Mouse (Mus musculus) neural tube, embryonic 14.5 days (tissue): ENCODE data around the gene Ptpn11. TPM values are rescaled to one million over a fixed set of nuclear protein-coding genes. Genes with fewer than 3 reads are reported as not detected.

ENCODE experiments used
- ATAC-seq: fragments of 200-750 bp; cut with Nextera tagmentation; 2 replicates; pipeline ENCODE4 v1.8.0; 2017; ENCODE audit warnings: low read depth, mild to moderate bottlenecking, moderate TSS enrichment, moderate library complexity
- H3K27ac ChIP-seq: fragments of 300-500 bp; sonication (generic); 2 replicates; pipeline ENCODE4 v1.5.1; 2014; ENCODE audit warnings: low read depth, mild to moderate bottlenecking, control low read depth, low read length, moderate library complexity, mixed read lengths
- H3K27me3 ChIP-seq: fragments of 300-500 bp; sonication (generic); 2 replicates; pipeline ENCODE4 v1.6.1; 2014; ENCODE audit warnings: low read length; ENCODE audit not compliant: control insufficient read depth, insufficient read depth
- H3K36me3 ChIP-seq: fragments of 300-500 bp; sonication (generic); 2 replicates; pipeline ENCODE4 v1.6.1; 2014; ENCODE audit warnings: low read length, mixed read lengths; ENCODE audit not compliant: control insufficient read depth, insufficient read depth
- H3K4me1 ChIP-seq: fragments of 300-500 bp; sonication (generic); 2 replicates; pipeline ENCODE4 v1.6.1; 2014; ENCODE audit warnings: low read length; ENCODE audit not compliant: control insufficient read depth, insufficient read depth
- H3K4me2 ChIP-seq: fragments of 300-500 bp; sonication (generic); 2 replicates; pipeline ENCODE4 v1.6.1; 2014; ENCODE audit warnings: mild to moderate bottlenecking, low read depth, low read length, control low read depth
- H3K4me3 ChIP-seq: fragments of 300-500 bp; sonication (generic); 2 replicates; pipeline ENCODE4 v1.5.1; 2014; ENCODE audit warnings: low read depth, low read length, control low read depth, mixed read lengths
- H3K9ac ChIP-seq: fragments of 300-500 bp; sonication (generic); replicated peaks from 2 replicates; pipeline ENCODE4 v1.6.1; 2014; ENCODE audit warnings: low read depth, mild to moderate bottlenecking, control low read depth, low read length, mixed read lengths
- H3K9me3 ChIP-seq: fragments of 300-500 bp; sonication (generic); 2 replicates; pipeline ENCODE4 v1.6.1; 2016; ENCODE audit warnings: low read length; ENCODE audit not compliant: control insufficient read depth
- WGBS: fragments of 180-500 bp; shearing (Covaris S2); extraction: QIAGEN DNeasy Blood & Tissue Kit; methylation state at CpG from one replicate; pipeline ENCODE4 v1.1.7; 2014; 5-methylcytosine and 5-hydroxymethylcytosine counted together
- polyA plus RNA-seq: library from polyadenylated mRNA; unstranded; fragments of >200 nt; fragmentation: Nextera tagmentation; extraction: Ambion mirVana; gene quantifications from 2 replicates; pipeline ENCODE4 v1.2.1, GENCODE M21; 2014

The Ptpn11 gene
- polyA plus RNA-seq, 1 experiment from 2014 or later: 26.6 TPM

- H3K9ac ChIP-seq: no peak overlapping the region
- no peaks in the 10 kb centered on the region for H3K27me3 ChIP-seq
- H3K4me3 ChIP-seq: no peak overlapping the region
- H3K27ac ChIP-seq: no peak overlapping the region
- WGBS: 92% methylated on average over 5 of the region's 5 CpGs
- H3K36me3 ChIP-seq: no peaks in the 10 kb centered on the region
- no peak overlapping the region for H3K4me2 ChIP-seq
- H3K4me1 ChIP-seq: no peaks in the 10 kb centered on the region
- ATAC-seq: no peak
- H3K9me3 ChIP-seq: no peaks in the 10 kb centered on the region
Measured at GRCm38 (mm10) chr5:121096744-121097143, 94.5 kb downstream of the Ptpn11 start.

GRCm38 (mm10) chr5:121093281-121093680 is 97.9 kb downstream of the Ptpn11 start:
- Histone ChIP-seq H3K9me3 (no peaks in the 10 kb centered on the region), H3K4me2 (no peak overlapping the region), H3K27ac (no peak overlapping the region), H3K9ac (no peak overlapping the region), H3K4me3 (no peak overlapping the region), H3K27me3 (no peaks in the 10 kb centered on the region), H3K36me3 (no peaks in the 10 kb centered on the region), H3K4me1 (no peaks in the 10 kb centered on the region)
- 60% methylated on average over 3 of the region's 3 CpGs for WGBS
- no peak for ATAC-seq

DNA sequence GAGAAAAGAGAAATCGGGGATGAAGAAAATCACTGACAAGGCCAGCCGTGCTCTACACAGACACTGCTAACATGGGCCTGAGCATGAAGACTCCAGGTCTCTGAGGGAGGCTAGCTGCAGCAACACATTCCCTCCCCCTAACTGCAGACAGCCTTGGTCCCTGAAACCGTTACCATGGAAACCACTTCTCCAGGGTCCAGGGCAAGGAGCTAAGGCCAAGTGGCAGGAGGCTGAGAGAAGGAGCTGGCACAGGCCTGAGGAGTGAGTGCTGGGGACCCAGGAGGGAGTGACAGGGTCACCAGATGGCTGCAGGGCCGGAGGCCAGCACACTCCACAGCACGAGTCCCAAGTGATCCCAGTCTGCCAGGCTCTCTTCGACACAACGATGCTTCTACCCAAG is 101.5 kb downstream of the Ptpn11 start:
- Histone ChIP-seq H3K4me1 (no peaks in the 10 kb centered on the region), H3K9me3 (no peaks in the 10 kb centered on the region), H3K36me3 (no peaks in the 10 kb centered on the region), H3K9ac (no peak overlapping the region), H3K27me3 (no peaks in the 10 kb centered on the region), H3K4me2 (no peak overlapping the region), H3K27ac (no peak overlapping the region), H3K4me3 (no peak overlapping the region)
- no peak for ATAC-seq
- WGBS: 66% methylated on average over 7 of the region's 7 CpGs

GRCm38 (mm10) chr5:121087733-121088132 is 103.5 kb downstream of the Ptpn11 start:
- H3K4me1 ChIP-seq: no peaks in the 10 kb centered on the region
- 55% methylated on average over 7 of the region's 7 CpGs for WGBS
- no peak overlapping the region for H3K4me2 ChIP-seq
- H3K4me3 ChIP-seq: no peak overlapping the region
- H3K27me3 ChIP-seq: no peaks in the 10 kb centered on the region
- H3K9ac ChIP-seq: no peak overlapping the region
- H3K9me3 ChIP-seq: no peaks in the 10 kb centered on the region
- no peak for ATAC-seq
- H3K27ac ChIP-seq: no peak overlapping the region
- H3K36me3 ChIP-seq: no peaks in the 10 kb centered on the region

DNA sequence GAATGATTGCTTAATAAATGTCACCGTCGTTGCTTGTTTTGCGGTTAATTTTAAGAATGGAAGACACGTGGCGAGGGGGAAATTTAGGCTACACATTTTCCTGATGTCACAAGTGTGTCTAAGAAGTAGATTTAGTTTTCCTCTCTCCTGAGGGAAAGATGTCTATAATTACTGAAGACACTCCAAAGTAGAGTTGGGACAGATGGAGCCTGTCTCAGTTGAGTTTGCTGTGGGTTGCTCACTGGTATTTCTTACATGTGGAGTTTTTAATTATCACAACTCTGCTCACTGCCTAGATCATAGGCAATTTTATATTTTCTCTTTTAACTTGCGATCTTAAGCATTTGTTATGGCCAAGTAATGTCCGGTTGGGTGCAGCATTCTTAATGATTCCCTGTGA is 108.6 kb downstream of the Ptpn11 start:
- no peak overlapping the region for H3K9ac ChIP-seq
- no peak for ATAC-seq
- no peaks in the 10 kb centered on the region for H3K36me3 ChIP-seq
- no peak overlapping the region for H3K4me3 ChIP-seq
- no peak overlapping the region for H3K27ac ChIP-seq
- H3K4me2 ChIP-seq: no peak overlapping the region
- no peaks in the 10 kb centered on the region for H3K27me3 ChIP-seq
- H3K9me3 ChIP-seq: no peaks in the 10 kb centered on the region
- H3K4me1 ChIP-seq: no peaks in the 10 kb centered on the region
- WGBS: 95% methylated on average over 7 of the region's 7 CpGs

- ATAC-seq: no peak
- WGBS: 77% methylated on average over 5 of the region's 5 CpGs
- Histone ChIP-seq H3K9ac (no peak overlapping the region), H3K27me3 (no peaks in the 10 kb centered on the region), H3K27ac (no peak overlapping the region), H3K4me3 (no peak overlapping the region), H3K4me1 (peaks cover 2% of the 10 kb centered on the region; the same call in 1 of the 2 replicates), H3K4me2 (no peak overlapping the region), H3K9me3 (no peaks in the 10 kb centered on the region), H3K36me3 (no peaks in the 10 kb centered on the region)
Measured at GRCm38 (mm10) chr5:121081754-121082153, 109.4 kb downstream of the Ptpn11 start.

Other genes with a start within 250 kb of the Ptpn11 start
- gene Rph3a, start 181.3 kb downstream of the Ptpn11 start, polyA plus RNA-seq: 16.1 and 20.0 TPM in 2 replicates
- 368 and 383 TPM in 2 replicates for gene Rpl6, start 13.1 kb upstream of the Ptpn11 start, polyA plus RNA-seq
- gene Hectd4, start 28.8 kb upstream of the Ptpn11 start, polyA plus RNA-seq: 30.1 and 35.2 TPM in 2 replicates
- gene Trafd1, start 194.2 kb upstream of the Ptpn11 start, polyA plus RNA-seq: 117 and 121 TPM in 2 replicates
- gene Naa25, start 206.5 kb upstream of the Ptpn11 start, polyA plus RNA-seq: 62.0 and 64.4 TPM in 2 replicates